Mouse (Mus musculus) embryonic facial prominence, embryonic 12.5 days (tissue): ENCODE measurements around the gene U2af2. TPM values are rescaled to one million over a fixed set of nuclear protein-coding genes. Genes with fewer than 3 reads are reported as not detected.

Experiments used
- ATAC-seq: fragments of 200-750 bp; cut with Nextera tagmentation; 2 replicates; pipeline ENCODE4 v1.8.0; 2017; ENCODE audit not compliant: insufficient number of reproducible peaks, insufficient read depth, low FRiP score, low TSS enrichment
- H3K27ac ChIP-seq: fragments of 300-500 bp; sonication (generic); 2 replicates; pipeline ENCODE4 v1.5.1; 2016; ENCODE audit warnings: mild to moderate bottlenecking
- H3K27me3 ChIP-seq: fragments of 300-500 bp; sonication (generic); 2 replicates; pipeline ENCODE4 v1.6.1; 2016; ENCODE audit warnings: mild to moderate bottlenecking, moderate library complexity
- H3K36me3 ChIP-seq: fragments of 300-500 bp; sonication (generic); 2 replicates; pipeline ENCODE4 v1.6.1; 2016; ENCODE audit warnings: mild to moderate bottlenecking
- H3K4me1 ChIP-seq: fragments of 300-500 bp; sonication (generic); 2 replicates; pipeline ENCODE4 v1.6.1; 2016
- H3K4me2 ChIP-seq: fragments of 300-500 bp; sonication (generic); replicated peaks from 2 replicates; pipeline ENCODE4 v1.6.1; 2016; ENCODE audit warnings: mild to moderate bottlenecking, moderate library complexity
- H3K4me3 ChIP-seq: fragments of 300-500 bp; sonication (generic); 2 replicates; pipeline ENCODE4 v1.5.1; 2016; ENCODE audit warnings: mild to moderate bottlenecking
- H3K9ac ChIP-seq: fragments of 300-500 bp; sonication (generic); 2 replicates; pipeline ENCODE4 v1.6.1; 2016; ENCODE audit warnings: mild to moderate bottlenecking, moderate library complexity
- H3K9me3 ChIP-seq: fragments of 300-500 bp; sonication (generic); 2 replicates; pipeline ENCODE4 v1.6.1; 2016; ENCODE audit warnings: mild to moderate bottlenecking, moderate library complexity
- WGBS: fragments of 180-500 bp; shearing (Covaris S2); methylation state at CpG from one replicate; pipeline ENCODE4 v1.1.7; 2016; 5-methylcytosine and 5-hydroxymethylcytosine counted together
- polyA plus RNA-seq: library from polyadenylated mRNA; unstranded; fragments of >200 nt; fragmentation: Nextera tagmentation; extraction: Ambion mirVana; gene quantifications from 2 replicates; pipeline ENCODE4 v1.2.1, GENCODE M21; 2016

Gene U2af2
- polyA plus RNA-seq, 1 experiment from 2014 or later, result 159 TPM

DNA sequence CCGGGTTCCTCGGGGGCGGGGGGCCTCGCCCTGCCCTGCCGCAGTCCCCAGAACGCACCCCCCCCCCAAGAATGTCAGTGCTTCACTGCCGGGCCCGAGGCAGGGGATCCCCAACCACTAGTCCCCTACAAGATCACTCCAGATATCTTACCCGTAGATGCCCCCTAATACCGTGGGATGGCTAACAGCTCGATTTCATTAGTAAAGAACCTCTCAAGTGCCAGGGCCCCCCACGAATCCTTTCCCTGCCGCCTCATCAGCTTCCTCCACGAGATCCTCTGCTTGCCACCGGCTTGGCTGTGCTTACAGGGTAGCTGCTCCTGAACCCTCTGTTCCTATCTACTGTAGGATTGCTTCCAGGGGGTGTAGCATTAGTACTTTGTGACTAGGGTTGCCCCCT is 41.3 kb upstream of the U2af2 start:
- Histone ChIP-seq H3K27ac (peak overlapping the region; percentile 98), H3K4me1 (peaks cover 11% of the 10 kb centered on the region), H3K4me3 (peak overlapping the region; percentile 87), H3K9me3 (no peaks in the 10 kb centered on the region), H3K27me3 (no peaks in the 10 kb centered on the region), H3K4me2 (peak overlapping the region; percentile 82), H3K36me3 (peaks cover 33% of the 10 kb centered on the region), H3K9ac (peak overlapping the region; percentile 92)
- peak; percentile 5 for ATAC-seq
- WGBS, result 0% methylated on average over 11 of the region's 15 CpGs

DNA sequence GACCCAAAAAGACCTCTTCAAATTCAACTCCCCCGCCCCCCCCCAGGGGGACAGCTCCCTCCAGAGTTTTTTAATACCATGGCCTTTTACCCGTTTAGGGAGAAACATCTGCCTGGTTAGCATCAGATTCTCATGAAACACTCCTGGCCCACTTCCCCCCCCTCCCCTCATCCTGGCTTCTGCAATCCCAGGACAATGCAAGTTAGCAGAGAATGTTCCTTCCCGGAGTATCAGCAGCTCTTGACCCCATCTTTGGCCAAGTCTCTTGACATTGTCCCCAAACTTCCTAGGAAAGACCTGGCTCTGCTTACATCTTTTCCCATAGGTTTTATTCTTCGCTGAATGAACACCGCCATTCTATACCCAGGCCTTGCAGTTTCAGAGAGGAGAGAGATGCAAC is 40.7 kb upstream of the U2af2 start:
- Histone ChIP-seq H3K4me1 (peaks cover 7% of the 10 kb centered on the region), H3K4me2 (peak overlapping the region; percentile 82), H3K9ac (peak overlapping the region; percentile 92), H3K36me3 (peaks cover 37% of the 10 kb centered on the region), H3K4me3 (peak overlapping the region; percentile 87), H3K9me3 (no peaks in the 10 kb centered on the region), H3K27ac (peak overlapping the region; percentile 98), H3K27me3 (no peaks in the 10 kb centered on the region)
- 49% methylated on average over 5 of the region's 5 CpGs for WGBS
- ATAC-seq, result no peak

DNA sequence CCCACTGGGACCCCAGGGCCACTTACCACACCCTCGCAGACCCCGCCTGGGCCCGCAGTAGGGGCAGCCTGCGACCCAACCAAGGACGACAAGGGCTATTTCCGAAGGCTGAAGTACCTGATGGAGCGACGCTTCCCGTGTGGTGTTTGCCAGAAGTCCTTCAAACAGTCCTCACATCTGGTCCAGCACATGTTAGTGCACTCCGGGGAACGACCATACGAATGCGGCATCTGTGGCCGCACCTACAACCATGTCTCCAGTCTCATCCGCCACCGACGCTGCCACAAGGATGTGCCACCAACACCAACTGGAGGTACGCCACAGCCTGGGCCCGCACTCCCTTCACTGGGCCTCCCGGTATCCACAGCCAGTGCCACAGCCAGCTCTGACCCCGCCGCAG is 32.4 kb upstream of the U2af2 start:
- no peaks in the 10 kb centered on the region for H3K27me3 ChIP-seq
- H3K36me3 ChIP-seq, result peaks cover 92% of the 10 kb centered on the region
- H3K4me3 ChIP-seq, result no peak overlapping the region
- no peak overlapping the region for H3K9ac ChIP-seq
- no peaks in the 10 kb centered on the region for H3K4me1 ChIP-seq
- no peak for ATAC-seq
- H3K4me2 ChIP-seq, result no peak overlapping the region
- no peak overlapping the region for H3K27ac ChIP-seq
- peaks cover 49% of the 10 kb centered on the region for H3K9me3 ChIP-seq
- whole genome bisulfite sequencing, result 95% methylated on average over 22 of the region's 22 CpGs

- no peaks in the 10 kb centered on the region for H3K27me3 ChIP-seq
- H3K4me1 ChIP-seq, result no peaks in the 10 kb centered on the region
- no peak overlapping the region for H3K27ac ChIP-seq
- H3K9ac ChIP-seq, result no peak overlapping the region
- 92% methylated on average over 21 of the region's 21 CpGs for WGBS
- H3K36me3 ChIP-seq, result peaks cover 92% of the 10 kb centered on the region
- H3K4me3 ChIP-seq, result peak overlapping the region; percentile 5; the same call in 1 of the 2 replicates
- ATAC-seq, result no peak
- H3K4me2 ChIP-seq, result no peak overlapping the region
- H3K9me3 ChIP-seq, result peaks cover 49% of the 10 kb centered on the region
Measured at GRCm38 (mm10) chr7:5029946-5030345, 32.0 kb upstream of the U2af2 start.

- no peak overlapping the region for H3K4me2 ChIP-seq
- ATAC-seq, result no peak
- peaks cover 54% of the 10 kb centered on the region for H3K9me3 ChIP-seq
- H3K36me3 ChIP-seq, result peaks cover 96% of the 10 kb centered on the region
- H3K27ac ChIP-seq, result no peak overlapping the region
- H3K4me3 ChIP-seq, result peak overlapping the region; percentile 5; the same call in 1 of the 2 replicates
- no peaks in the 10 kb centered on the region for H3K27me3 ChIP-seq
- no peaks in the 10 kb centered on the region for H3K4me1 ChIP-seq
- no peak overlapping the region for H3K9ac ChIP-seq
- 86% methylated on average over 63 of the region's 63 CpGs for WGBS
Measured at GRCm38 (mm10) chr7:5030554-5031275, 31.2 kb upstream of the U2af2 start.

GRCm38 (mm10) chr7:5031496-5031895 is 30.4 kb upstream of the U2af2 start:
- Histone ChIP-seq H3K27me3 (no peaks in the 10 kb centered on the region), H3K4me1 (no peaks in the 10 kb centered on the region), H3K36me3 (peaks cover 95% of the 10 kb centered on the region), H3K4me3 (0 out of 2 replicates have a peak overlapping the region, but pooled peaks have one; percentile 6), H3K4me2 (no peak overlapping the region), H3K9ac (no peak overlapping the region), H3K9me3 (peaks cover 59% of the 10 kb centered on the region), H3K27ac (no peak overlapping the region)
- WGBS, result 79% methylated on average over 46 of the region's 46 CpGs
- no peak for ATAC-seq

GRCm38 (mm10) chr7:5033818-5034217 is 28.1 kb upstream of the U2af2 start, which contains the start of gene 4632433K11Rik:
TSS of gene 4632433K11Rik (plus strand) at chr7:5034118.
- H3K9me3 ChIP-seq, result peaks cover 56% of the 10 kb centered on the region
- no peak within 1 kb of the TSS for H3K4me3 ChIP-seq
- no peak for ATAC-seq
- no peak within 1 kb of the TSS for H3K27ac ChIP-seq
- no peak within 1 kb of the TSS for H3K4me2 ChIP-seq
- no peak within 1 kb of the TSS for H3K9ac ChIP-seq
- H3K36me3 ChIP-seq, result peaks cover 79% of the 10 kb centered on the region
- 91% methylated on average over 3 of the region's 3 CpGs for WGBS
- no peaks in the 10 kb centered on the region for H3K27me3 ChIP-seq
- no peaks in the 10 kb centered on the region for H3K4me1 ChIP-seq

DNA sequence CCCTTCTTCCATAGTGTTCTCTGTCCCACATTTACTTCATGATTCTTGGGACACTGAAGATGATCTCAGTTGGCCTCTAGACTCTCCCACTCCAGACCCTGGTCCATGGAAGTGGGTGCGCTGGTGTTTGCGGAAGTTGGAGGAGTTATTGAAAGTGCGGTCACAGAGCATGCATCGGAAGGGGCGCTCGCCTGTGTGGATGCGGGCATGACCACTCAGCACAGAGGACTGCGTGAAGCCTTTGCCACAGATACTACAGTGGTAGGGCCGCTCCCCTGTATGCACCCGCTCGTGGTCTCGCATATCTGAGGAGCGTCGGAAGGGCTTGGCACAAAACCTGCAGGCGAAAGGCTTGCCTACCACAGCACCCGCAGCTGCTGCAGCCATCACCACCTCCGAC is 26.3 kb upstream of the U2af2 start:
- WGBS, result 94% methylated on average over 17 of the region's 17 CpGs
- H3K27ac ChIP-seq, result no peak overlapping the region
- no peak for ATAC-seq
- H3K36me3 ChIP-seq, result peaks cover 61% of the 10 kb centered on the region
- H3K4me2 ChIP-seq, result no peak overlapping the region
- peaks cover 6% of the 10 kb centered on the region; the same call in 1 of the 2 replicates for H3K4me1 ChIP-seq
- no peak overlapping the region for H3K4me3 ChIP-seq
- H3K9ac ChIP-seq, result no peak overlapping the region
- no peaks in the 10 kb centered on the region for H3K27me3 ChIP-seq
- peaks cover 38% of the 10 kb centered on the region for H3K9me3 ChIP-seq

DNA sequence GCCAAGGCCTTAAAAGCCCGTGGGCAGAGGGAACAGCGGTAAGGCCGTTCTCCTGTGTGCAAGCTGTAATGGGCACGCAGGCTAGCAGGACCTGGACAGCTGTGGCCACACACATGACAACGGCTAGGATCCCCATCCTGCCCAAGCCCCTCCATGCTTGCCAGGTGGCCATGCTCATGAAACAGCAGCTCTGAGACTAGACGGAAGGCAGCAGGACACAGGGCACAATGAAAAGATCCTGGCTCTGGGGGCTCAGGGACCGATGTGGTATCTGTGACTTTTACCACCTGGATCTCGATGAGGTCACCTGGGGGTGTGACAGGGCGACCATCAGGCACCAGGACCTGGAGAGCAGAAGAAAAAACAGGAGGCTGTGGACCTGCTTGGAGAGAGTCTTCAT is 25.8 kb upstream of the U2af2 start:
- peaks cover 56% of the 10 kb centered on the region for H3K36me3 ChIP-seq
- H3K4me3 ChIP-seq, result no peak overlapping the region
- WGBS, result 92% methylated on average over 9 of the region's 9 CpGs

DNA sequence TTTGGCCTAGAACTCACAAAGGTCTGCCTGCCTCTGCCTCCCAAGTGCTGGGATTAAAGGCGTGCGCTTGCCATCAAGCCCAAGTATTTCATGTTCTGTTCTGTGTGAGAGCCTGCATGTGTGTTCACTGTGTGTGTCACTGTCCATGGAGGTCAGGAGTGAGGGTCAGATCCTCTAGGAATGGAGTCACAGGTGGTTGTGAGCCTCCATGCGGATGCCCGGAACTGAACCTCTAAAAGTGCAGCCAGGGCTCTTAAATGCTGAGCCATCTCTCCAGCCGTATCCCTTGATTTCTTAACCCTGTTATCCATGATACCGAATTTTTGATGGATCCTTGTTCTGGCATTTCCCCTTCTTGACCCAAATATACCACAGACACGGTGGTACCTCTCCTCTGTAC is 24.9 kb upstream of the U2af2 start:
- Histone ChIP-seq H3K4me3 (no peak overlapping the region), H3K27me3 (no peaks in the 10 kb centered on the region), H3K36me3 (peaks cover 47% of the 10 kb centered on the region), H3K4me2 (no peak overlapping the region), H3K9ac (no peak overlapping the region), H3K9me3 (peaks cover 24% of the 10 kb centered on the region), H3K27ac (no peak overlapping the region), H3K4me1 (peaks cover 6% of the 10 kb centered on the region; the same call in 1 of the 2 replicates)
- no peak for ATAC-seq
- WGBS, result 94% methylated on average over 7 of the region's 7 CpGs

More for the DNA sequence above, 25.8 kb upstream of the U2af2 start:
- ATAC-seq, result no peak
- no peak overlapping the region for H3K27ac ChIP-seq
- peaks cover 6% of the 10 kb centered on the region; the same call in 1 of the 2 replicates for H3K4me1 ChIP-seq
- no peak overlapping the region for H3K4me2 ChIP-seq
- peaks cover 33% of the 10 kb centered on the region for H3K9me3 ChIP-seq
- no peak overlapping the region for H3K9ac ChIP-seq
- no peaks in the 10 kb centered on the region for H3K27me3 ChIP-seq

DNA sequence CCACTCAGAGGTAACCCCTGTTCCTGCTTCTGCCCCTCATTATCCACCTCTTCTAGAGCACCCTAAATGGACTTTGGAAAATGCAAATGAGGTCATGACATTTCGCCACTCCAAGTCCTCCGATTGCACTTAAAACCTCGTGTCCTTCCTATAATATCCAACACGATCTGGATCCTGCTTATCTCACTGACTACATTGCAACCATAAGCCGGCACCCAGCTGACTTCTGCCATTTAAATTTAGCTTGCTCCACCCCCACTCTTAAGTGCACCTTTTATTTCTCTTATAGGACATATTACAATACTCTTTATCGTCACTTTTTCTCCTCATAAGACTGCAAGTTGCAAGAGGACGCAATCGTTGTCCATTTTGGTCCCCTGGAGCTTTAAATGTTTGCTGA is 24.5 kb upstream of the U2af2 start:
- H3K4me2 ChIP-seq, result peak overlapping the region; percentile 51
- no peak overlapping the region for H3K9ac ChIP-seq
- H3K4me1 ChIP-seq, result peaks cover 6% of the 10 kb centered on the region; the same call in 1 of the 2 replicates
- H3K27ac ChIP-seq, result peak overlapping the region; percentile 95; the same call in 1 of the 2 replicates
- 90% methylated on average over 8 of the region's 8 CpGs for WGBS
- peaks cover 20% of the 10 kb centered on the region for H3K9me3 ChIP-seq
- peaks cover 43% of the 10 kb centered on the region for H3K36me3 ChIP-seq
- H3K27me3 ChIP-seq, result no peaks in the 10 kb centered on the region
- peak overlapping the region; percentile 61 for H3K4me3 ChIP-seq
- no peak for ATAC-seq

GRCm38 (mm10) chr7:5038109-5038732 is 23.7 kb upstream of the U2af2 start, which contains the start of gene Zfp784:
TSS of gene Zfp784 (minus strand) at chr7:5038446.
- H3K27me3 ChIP-seq, result no peaks in the 10 kb centered on the region
- ATAC-seq, result peak; percentile 93
- H3K4me2 ChIP-seq, result peak within 1 kb of the TSS; percentile 51
- peaks cover 16% of the 10 kb centered on the region; the same call in 1 of the 2 replicates for H3K9me3 ChIP-seq
- H3K9ac ChIP-seq, result peak within 1 kb of the TSS; percentile 52
- H3K36me3 ChIP-seq, result peaks cover 35% of the 10 kb centered on the region
- peaks cover 6% of the 10 kb centered on the region; the same call in 1 of the 2 replicates for H3K4me1 ChIP-seq
- peak within 1 kb of the TSS; percentile 61 for H3K4me3 ChIP-seq
- under 1% methylated on average over 48 of the region's 48 CpGs for WGBS
- peak within 1 kb of the TSS; percentile 95 for H3K27ac ChIP-seq
